Mouse (Mus musculus) ES-Bruce4 (cell line): Measurements from ENCODE around the gene Apom.

Source experiments
- CTCF ChIP-seq: IDR thresholded peaks from one replicate; pipeline ENCODE4 v1.8.1; 2011; ENCODE audit warnings: low read depth, low read length
- EP300 ChIP-seq: IDR thresholded peaks from 2 replicates; pipeline ENCODE4 v1.6.1; 2011; ENCODE audit warnings: low read depth, low read length; ENCODE audit not compliant: insufficient read depth
- POLR2A ChIP-seq: IDR thresholded peaks from one replicate; pipeline ENCODE4 v1.8.1; 2011; ENCODE audit warnings: low read length; ENCODE audit not compliant: insufficient read depth

DNA sequence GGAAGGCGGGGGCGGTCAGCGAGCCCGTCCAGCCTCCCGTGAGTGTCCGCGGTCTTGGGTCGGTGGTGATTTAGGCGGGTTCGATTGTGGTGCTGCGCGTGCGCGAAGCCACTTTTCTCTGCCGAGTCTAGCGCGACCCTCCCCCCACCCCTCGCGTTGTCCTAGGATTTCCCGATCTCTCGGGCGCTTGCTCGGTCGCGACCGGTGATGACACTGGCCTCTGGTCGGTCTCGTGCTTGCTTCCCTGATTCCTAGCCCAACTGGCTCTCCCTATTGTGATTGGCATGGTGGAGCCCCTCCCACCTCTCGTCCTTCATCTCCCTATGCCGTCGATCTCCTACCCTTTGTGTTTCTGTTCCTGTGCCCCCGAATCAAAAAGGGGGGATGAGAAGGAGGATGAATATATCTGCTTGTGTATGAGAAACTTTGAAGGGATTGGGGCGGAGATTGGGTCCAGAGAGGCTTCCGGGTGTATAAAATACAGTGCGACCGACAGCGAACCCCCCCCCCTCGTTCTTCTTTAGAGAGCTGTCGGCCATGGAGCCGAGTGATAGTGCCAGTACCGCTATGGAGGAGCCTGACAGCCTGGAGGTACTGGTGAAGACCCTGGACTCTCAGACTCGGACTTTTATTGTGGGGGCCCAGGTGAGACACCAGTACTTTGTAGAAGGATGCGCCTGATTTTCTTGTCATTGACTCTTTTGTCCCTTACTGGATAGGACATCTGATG lies 3.9 kb upstream of the Apom start:
- no peak for TF ChIP-seq POLR2A
- TF ChIP-seq CTCF = no peak
- TF ChIP-seq EP300 = no peak
